Mouse (Mus musculus) stomach, postnatal 0 days (tissue): ENCODE results near the gene Dnmt3c. TPM values are rescaled to one million over a fixed set of nuclear protein-coding genes. Genes with fewer than 3 reads are reported as not detected.
"Not testable (repeated sequence)": the region's sequence is repeated elsewhere in the genome, so short reads cannot be mapped to it uniquely, and the experiment has no call there.

Experiments used
- ATAC-seq: fragments of 200-750 bp; cut with Nextera tagmentation; 2 replicates; pipeline ENCODE4 v1.8.0; 2017; ENCODE audit not compliant: low FRiP score, low TSS enrichment
- DNase-seq: peaks from one replicate; pipeline ENCODE4 v3.0.0-alpha.2; 2016; ENCODE audit warnings: low spot score
- H3K27ac ChIP-seq: fragments of 300-500 bp; sonication (generic); replicated peaks from 2 replicates; pipeline ENCODE4 v1.5.1; 2014; ENCODE audit warnings: mild to moderate bottlenecking, control low read depth
- H3K27me3 ChIP-seq: fragments of 300-500 bp; sonication (generic); 2 replicates; pipeline ENCODE4 v1.6.1; 2014; ENCODE audit warnings: low read length; ENCODE audit not compliant: control insufficient read depth, insufficient read depth
- H3K36me3 ChIP-seq: fragments of 300-500 bp; sonication (generic); 2 replicates; pipeline ENCODE4 v1.6.1; 2014; ENCODE audit warnings: low read length, mixed read lengths; ENCODE audit not compliant: control insufficient read depth, insufficient read depth
- H3K4me1 ChIP-seq: fragments of 300-500 bp; sonication (generic); replicated peaks from 2 replicates; pipeline ENCODE4 v1.6.1; 2014; ENCODE audit warnings: antibody characterized with exemption; ENCODE audit not compliant: control insufficient read depth, insufficient read depth
- H3K4me2 ChIP-seq: fragments of 300-500 bp; sonication (generic); replicated peaks from 2 replicates; pipeline ENCODE4 v1.6.1; 2014; ENCODE audit warnings: low read depth, mild to moderate bottlenecking, control low read depth, moderate library complexity
- H3K4me3 ChIP-seq: fragments of 300-500 bp; sonication (generic); 2 replicates; pipeline ENCODE4 v1.5.1; 2014; ENCODE audit warnings: low read depth, low read length, control low read depth
- H3K9ac ChIP-seq: fragments of 300-500 bp; sonication (generic); 2 replicates; pipeline ENCODE4 v1.6.1; 2014; ENCODE audit warnings: mild to moderate bottlenecking, low read length, control low read depth, mixed read lengths
- H3K9me3 ChIP-seq: fragments of 300-500 bp; sonication (generic); 2 replicates; pipeline ENCODE4 v1.6.1; 2016; ENCODE audit warnings: low read length; ENCODE audit not compliant: control insufficient read depth
- CTCF ChIP-seq: IDR thresholded peaks from 2 replicates; pipeline ENCODE4 v1.5.1; 2016; ENCODE audit warnings: antibody characterized with exemption, low read depth, mild to moderate bottlenecking, moderate library complexity
- EP300 ChIP-seq: optimal IDR thresholded peaks from 2 replicates; pipeline ENCODE3; 2016; ENCODE audit warnings: antibody characterized with exemption
- WGBS: fragments of 180-500 bp; shearing (Covaris S2); extraction: QIAGEN DNeasy Blood & Tissue Kit; methylation state at CpG from one replicate; pipeline ENCODE4 v1.1.7; 2014; 5-methylcytosine and 5-hydroxymethylcytosine counted together
- polyA plus RNA-seq: library from polyadenylated mRNA; unstranded; fragments of >200 nt; fragmentation: Nextera tagmentation; extraction: Ambion mirVana; gene quantifications from 2 replicates; pipeline ENCODE4 v1.2.1, GENCODE M21; 2015

The Dnmt3c gene
- polyA plus RNA-seq, 1 experiment from 2014 or later = not detected

- 48% methylated on average over 8 of the region's 8 CpGs for WGBS
- peak; percentile 24 for DNase-seq
These were observed 14.4 kb downstream of the Dnmt3c start for GRCm38 (mm10) chr2:153710701-153711330.

GRCm38 (mm10) chr2:153712646-153713091 lies 16.2 kb downstream of the Dnmt3c start:
- Histone ChIP-seq H3K4me2 (no peak overlapping the region), H3K9ac (no peak overlapping the region), H3K36me3 (no peaks in the 10 kb centered on the region), H3K27me3 (no peaks in the 10 kb centered on the region), H3K4me3 (no peak overlapping the region), H3K9me3 (no peaks in the 10 kb centered on the region), H3K4me1 (0 out of 2 replicates have a peak, but pooled peaks cover 4% of the 10 kb centered on the region), H3K27ac (no peak overlapping the region)
- no peak for DNase-seq
- 58% methylated on average over 3 of the region's 3 CpGs for WGBS
- ATAC-seq = no peak
- TF ChIP-seq EP300 = no peak
- no peak for TF ChIP-seq CTCF

More at GRCm38 (mm10) chr2:153710701-153711330, 14.4 kb downstream of the Dnmt3c start:
- H3K27me3 ChIP-seq = no peaks in the 10 kb centered on the region
- ATAC-seq = no peak
- no peaks in the 10 kb centered on the region for H3K36me3 ChIP-seq
- H3K4me2 ChIP-seq = no peak overlapping the region
- TF ChIP-seq EP300 (no peak), CTCF (peak; percentile 84)
- H3K4me3 ChIP-seq = no peak overlapping the region
- H3K9me3 ChIP-seq = no peaks in the 10 kb centered on the region
- 0 out of 2 replicates have a peak, but pooled peaks cover 4% of the 10 kb centered on the region for H3K4me1 ChIP-seq
- H3K27ac ChIP-seq = no peak overlapping the region
- no peak overlapping the region for H3K9ac ChIP-seq

GRCm38 (mm10) chr2:153713227-153713626 lies 16.8 kb downstream of the Dnmt3c start:
- H3K4me1 ChIP-seq = 0 out of 2 replicates have a peak, but pooled peaks cover 4% of the 10 kb centered on the region
- ATAC-seq = peak; percentile 63
- no peak overlapping the region for H3K27ac ChIP-seq
- peak; percentile 66 for DNase-seq
- H3K9me3 ChIP-seq = no peaks in the 10 kb centered on the region
- no peaks in the 10 kb centered on the region for H3K27me3 ChIP-seq
- H3K36me3 ChIP-seq = no peaks in the 10 kb centered on the region
- no peak overlapping the region for H3K4me2 ChIP-seq
- no peak for TF ChIP-seq CTCF
- no peak for TF ChIP-seq EP300
- H3K9ac ChIP-seq = no peak overlapping the region
- H3K4me3 ChIP-seq = no peak overlapping the region
- 29% methylated on average over 4 of the region's 4 CpGs for WGBS

- H3K9ac ChIP-seq, H3K4me1 ChIP-seq, H3K4me2 ChIP-seq, ATAC-seq, H3K36me3 ChIP-seq, H3K27me3 ChIP-seq, H3K4me3 ChIP-seq, H3K9me3 ChIP-seq, DNase-seq, H3K27ac ChIP-seq: not testable (repeated sequence)
- 65% methylated on average over 3 of the region's 3 CpGs for WGBS
These were observed 21.4 kb downstream of the Dnmt3c start for GRCm38 (mm10) chr2:153717861-153718260.

GRCm38 (mm10) chr2:153723098-153723497 lies 26.6 kb downstream of the Dnmt3c start:
- TF ChIP-seq EP300 (no peak), CTCF (no peak)
- H3K4me3 ChIP-seq = no peak overlapping the region
- no peaks in the 10 kb centered on the region for H3K9me3 ChIP-seq
- H3K27me3 ChIP-seq = no peaks in the 10 kb centered on the region
- no peak for DNase-seq
- H3K4me2 ChIP-seq = no peak overlapping the region
- H3K27ac ChIP-seq = no peak overlapping the region
- WGBS = 52% methylated on average over 1 of the region's 1 CpGs
- no peak for ATAC-seq
- no peaks in the 10 kb centered on the region for H3K4me1 ChIP-seq
- no peak overlapping the region for H3K9ac ChIP-seq
- H3K36me3 ChIP-seq = no peaks in the 10 kb centered on the region

GRCm38 (mm10) chr2:153724424-153724823 lies 28.0 kb downstream of the Dnmt3c start:
- H3K9me3 ChIP-seq = no peaks in the 10 kb centered on the region
- no peak for DNase-seq
- no peak overlapping the region for H3K4me3 ChIP-seq
- H3K4me1 ChIP-seq = no peaks in the 10 kb centered on the region
- no peaks in the 10 kb centered on the region for H3K36me3 ChIP-seq
- ATAC-seq = no peak
- no peak overlapping the region for H3K27ac ChIP-seq
- H3K27me3 ChIP-seq = no peaks in the 10 kb centered on the region
- H3K4me2 ChIP-seq = no peak overlapping the region
- WGBS = 85% methylated on average over 2 of the region's 2 CpGs
- no peak overlapping the region for H3K9ac ChIP-seq
- TF ChIP-seq CTCF (no peak), EP300 (no peak)
